Mouse (Mus musculus): ENCODE data around the gene Aoc3.

GRCm38 (mm10) chr11:101330371-101330924 lies at the start of gene Aoc3:
- TF ChIP-seq CTCF (conservative IDR thresholded peaks at IDR 0.05; ENCODE audit: insufficient read depth, insufficient read length, low read depth, low read length) (no peak), POLR2A (IDR thresholded peaks at IDR 0.05; ENCODE audit: low read depth, low read length) (no peak)
